Mouse (Mus musculus) brain, embryonic 14.5 days (tissue): ENCODE results near the gene Gdf1.

Experiments used
- CTCF ChIP-seq: fragments of 200-500 bp; IDR thresholded peaks from 2 replicates; pipeline ENCODE4 v1.5.1; 2012; ENCODE audit warnings: inconsistent platforms, mild to moderate bottlenecking, moderate library complexity, borderline replicate concordance; ENCODE audit not compliant: insufficient read depth, insufficient read length; ENCODE audit errors: extremely low read depth
- POLR2A ChIP-seq: fragments of 200-500 bp; IDR thresholded peaks from 2 replicates; pipeline ENCODE4 v1.6.1; 2012; ENCODE audit warnings: mild to moderate bottlenecking, inconsistent platforms, borderline replicate concordance; ENCODE audit not compliant: poor library complexity, insufficient read depth, insufficient read length, severe bottlenecking; ENCODE audit errors: extremely low read depth

- no peak for TF ChIP-seq CTCF
- TF ChIP-seq POLR2A = no peak
Measured at GRCm38 (mm10) chr8:70283136-70284077, 46.2 kb upstream of the Gdf1 start.
